Mouse (Mus musculus) heart, adult 2 months (tissue): ENCODE results near the gene Otx1. TPM values are rescaled to one million over a fixed set of nuclear protein-coding genes. Genes with fewer than 3 reads are reported as not detected.

Experiments
- DNase-seq, 2 experiments: peaks; one replicate each; pipeline ENCODE4 v3.0.0; 2021
- H3K27ac ChIP-seq: fragments of 200-600 bp; 2 replicates; pipeline ENCODE4 v1.8.1; 2022
- H3K27me3 ChIP-seq: fragments of 200-500 bp; 2 replicates; pipeline ENCODE4 v1.6.1; 2012; ENCODE audit warnings: mild to moderate bottlenecking, low read length, inconsistent platforms, mixed read lengths; ENCODE audit not compliant: control insufficient read depth, insufficient read depth
- H3K36me3 ChIP-seq: fragments of 200-500 bp; 2 replicates; pipeline ENCODE4 v1.6.1; 2012; ENCODE audit warnings: low read length, inconsistent platforms; ENCODE audit not compliant: control insufficient read depth, insufficient read depth
- H3K4me1 ChIP-seq: fragments of 200-500 bp; 2 replicates; pipeline ENCODE4 v1.6.1; 2011; ENCODE audit warnings: low read length; ENCODE audit not compliant: control insufficient read depth, insufficient read depth
- H3K4me3 ChIP-seq: fragments of 200-600 bp; 2 replicates; pipeline ENCODE4 v1.8.1; 2022
- H3K79me2 ChIP-seq: fragments of 200-500 bp; replicated peaks from 2 replicates; pipeline ENCODE4 v1.6.1; 2012; ENCODE audit warnings: mild to moderate bottlenecking, inconsistent platforms, low read length, moderate library complexity, mixed read lengths; ENCODE audit not compliant: control insufficient read depth, insufficient read depth
- H3K9ac ChIP-seq: fragments of 200-500 bp; 2 replicates; pipeline ENCODE4 v1.6.1; 2012; ENCODE audit warnings: low read depth, mild to moderate bottlenecking, control low read depth, inconsistent platforms, low read length, mixed read lengths
- CTCF ChIP-seq: fragments of 200-600 bp; IDR thresholded peaks from 2 replicates; pipeline ENCODE4 v1.8.1; 2022; ENCODE audit warnings: antibody characterized with exemption, mild to moderate bottlenecking, moderate library complexity
- EP300 ChIP-seq: fragments of 200-500 bp; IDR thresholded peaks from 2 replicates; pipeline ENCODE4 v1.6.1; 2011; ENCODE audit warnings: low read depth, low read length, control low read depth; ENCODE audit not compliant: insufficient read depth
- POLR2A ChIP-seq: fragments of 200-500 bp; IDR thresholded peaks from 2 replicates; pipeline ENCODE4 v1.6.1; 2011; ENCODE audit warnings: mild to moderate bottlenecking, low read depth, low read length, control low read depth; ENCODE audit not compliant: insufficient read depth
- WGBS: fragments of 180-500 bp; shearing (Covaris S2); methylation state at CpG from one replicate; pipeline ENCODE4 v1.1.7; 2018; 5-methylcytosine and 5-hydroxymethylcytosine counted together
- intact Hi-C: fragments of 180-260 bp; cut with DNase I; formaldehyde crosslinking; loops from one replicate; pipeline ENCODE4 v1.15.1; 2025
- polyA plus RNA-seq: library from polyadenylated mRNA; depleted of rRNA; stranded (reverse); fragments of >200 nt; gene quantifications from 2 replicates; pipeline ENCODE4 v1.2.3, GENCODE M21; 2012
- total RNA-seq, 2 experiments: library from RNA; stranded (reverse); gene quantifications; 2 replicates each; pipeline ENCODE4 v1.2.3; 2021

The Otx1 gene
- total and polyA plus RNA-seq, 3 experiments, result 0.66 TPM; not detected in 2

- DNase-seq, result peak; percentile 4 to 37
- H3K4me3 ChIP-seq, result no peak overlapping the region
- intact Hi-C loops, result loop anchor here (10.0 kb wide), 1 partner anchor 212 kb away; no protein-coding TSS in a partner anchor
- peaks cover 48% of the 10 kb centered on the region for H3K27me3 ChIP-seq
- peaks cover 1% of the 10 kb centered on the region; the same call in 1 of the 2 replicates for H3K4me1 ChIP-seq
- no peak overlapping the region for H3K27ac ChIP-seq
- TF ChIP-seq CTCF, result no peak
- TF ChIP-seq POLR2A, result no peak
- TF ChIP-seq EP300, result no peak
- H3K9ac ChIP-seq, result no peak overlapping the region
- 5% methylated on average over 96 of the region's 96 CpGs for WGBS
- H3K36me3 ChIP-seq, result no peaks in the 10 kb centered on the region
- no peaks in the 10 kb centered on the region for H3K79me2 ChIP-seq
Measured at GRCm38 (mm10) chr11:21992761-21993596, 9.7 kb downstream of the Otx1 start.

GRCm38 (mm10) chr11:21988398-21988946 is 14.2 kb downstream of the Otx1 start:
- H3K27ac ChIP-seq, result no peak overlapping the region
- H3K36me3 ChIP-seq, result no peaks in the 10 kb centered on the region
- H3K4me3 ChIP-seq, result no peak overlapping the region
- peaks cover 16% of the 10 kb centered on the region for H3K27me3 ChIP-seq
- intact Hi-C loops, result no loop called here
- no peak overlapping the region for H3K9ac ChIP-seq
- no peaks in the 10 kb centered on the region for H3K79me2 ChIP-seq
- 71% methylated on average over 1 of the region's 1 CpGs for WGBS
- H3K4me1 ChIP-seq, result no peaks in the 10 kb centered on the region
- DNase-seq, result no peak
- TF ChIP-seq POLR2A (no peak), EP300 (no peak), CTCF (no peak)

GRCm38 (mm10) chr11:21985118-21985517 is 17.6 kb downstream of the Otx1 start:
- no peak overlapping the region for H3K4me3 ChIP-seq
- H3K36me3 ChIP-seq, result no peaks in the 10 kb centered on the region
- no peaks in the 10 kb centered on the region for H3K4me1 ChIP-seq
- H3K9ac ChIP-seq, result no peak overlapping the region
- H3K27me3 ChIP-seq, result peaks cover 7% of the 10 kb centered on the region; the same call in 1 of the 2 replicates
- TF ChIP-seq EP300, result no peak
- no peak for TF ChIP-seq POLR2A
- no peak for TF ChIP-seq CTCF
- no peaks in the 10 kb centered on the region for H3K79me2 ChIP-seq
- DNase-seq, result no peak
- intact Hi-C loops, result no loop called here
- 49% methylated on average over 1 of the region's 1 CpGs for whole genome bisulfite sequencing
- no peak overlapping the region for H3K27ac ChIP-seq

GRCm38 (mm10) chr11:21974005-21974531 is 28.6 kb downstream of the Otx1 start:
- TF ChIP-seq CTCF (peak; percentile 33), POLR2A (no peak)
- no peak overlapping the region for H3K4me3 ChIP-seq
- H3K27ac ChIP-seq, result no peak overlapping the region
- intact Hi-C loops, result no loop called here
- no peaks in the 10 kb centered on the region for H3K36me3 ChIP-seq
- no peaks in the 10 kb centered on the region; the same call in 1 of the 2 replicates for H3K27me3 ChIP-seq
- WGBS, result 72% methylated on average over 5 of the region's 5 CpGs
- no peaks in the 10 kb centered on the region for H3K4me1 ChIP-seq
- no peak overlapping the region for H3K9ac ChIP-seq
- no peak for DNase-seq
- H3K79me2 ChIP-seq, result no peaks in the 10 kb centered on the region

- no peak overlapping the region for H3K27ac ChIP-seq
- TF ChIP-seq CTCF (no peak), EP300 (no peak), POLR2A (no peak)
- H3K27me3 ChIP-seq, result no peaks in the 10 kb centered on the region; the same call in 1 of the 2 replicates
- WGBS, result 70% methylated on average over 3 of the region's 3 CpGs
- intact Hi-C loops, result no loop called here
- no peaks in the 10 kb centered on the region for H3K36me3 ChIP-seq
- no peak overlapping the region for H3K9ac ChIP-seq
- no peaks in the 10 kb centered on the region for H3K4me1 ChIP-seq
- no peak for DNase-seq
- H3K4me3 ChIP-seq, result no peak overlapping the region
- no peaks in the 10 kb centered on the region for H3K79me2 ChIP-seq
Measured at GRCm38 (mm10) chr11:21973597-21973996, 29.1 kb downstream of the Otx1 start.

GRCm38 (mm10) chr11:21968922-21969321 is 33.8 kb downstream of the Otx1 start:
- no peak for DNase-seq
- 92% methylated on average over 3 of the region's 3 CpGs for WGBS
- no peak overlapping the region for H3K4me3 ChIP-seq
- H3K27ac ChIP-seq, result no peak overlapping the region
- H3K36me3 ChIP-seq, result no peaks in the 10 kb centered on the region
- H3K27me3 ChIP-seq, result peaks cover 1% of the 10 kb centered on the region; the same call in 1 of the 2 replicates
- TF ChIP-seq EP300 (no peak), POLR2A (no peak), CTCF (no peak)
- intact Hi-C loops, result no loop called here
- no peaks in the 10 kb centered on the region for H3K4me1 ChIP-seq
- H3K79me2 ChIP-seq, result no peaks in the 10 kb centered on the region
- no peak overlapping the region for H3K9ac ChIP-seq
